Mouse (Mus musculus): Measurements from ENCODE around the gene Syt7.

- TF ChIP-seq CTCF (IDR thresholded peaks at IDR 0.05; ENCODE audit: control insufficient read depth, insufficient read depth, insufficient replicate concordance, low read depth, low read length) = no peak
- TF ChIP-seq POLR2A (IDR thresholded peaks at IDR 0.05; ENCODE audit: control insufficient read depth, low read depth, low read length) = no peak
These were observed 1.3 kb downstream of the Syt7 start for GRCm38 (mm10) chr19:10390099-10390680.
